Mouse (Mus musculus) spleen, postnatal 36 days (tissue): Measurements from ENCODE around the gene Zfp648.

Source experiments
- DNase-seq, 2 experiments: peaks; one replicate each; pipeline ENCODE4 v3.0.0; 2022; ENCODE audit warnings: low spot score in 2 of 2, mixed read lengths in 1 of 2

Gene Zfp648

GRCm38 (mm10) chr1:154220566-154220965, 19.6 kb downstream of the Zfp648 start:
- DNase-seq: no peak

GRCm38 (mm10) chr1:154223807-154224207, 22.8 kb downstream of the Zfp648 start:
- no peak for DNase-seq

- no peak for DNase-seq
These were observed 31.6 kb downstream of the Zfp648 start for GRCm38 (mm10) chr1:154232594-154232993.

- no peak for DNase-seq
These were observed 32.0 kb downstream of the Zfp648 start for GRCm38 (mm10) chr1:154233033-154233432.

GRCm38 (mm10) chr1:154234814-154235213, 33.8 kb downstream of the Zfp648 start:
- no peak for DNase-seq

GRCm38 (mm10) chr1:154238876-154239275, 37.9 kb downstream of the Zfp648 start:
- no peak for DNase-seq

- DNase-seq: no peak
These were observed 50.2 kb downstream of the Zfp648 start for GRCm38 (mm10) chr1:154251186-154251585.

GRCm38 (mm10) chr1:154252739-154253138, 51.8 kb downstream of the Zfp648 start:
- no peak for DNase-seq
